Mouse (Mus musculus) kidney, postnatal 36 days (tissue): ENCODE measurements at regions not wholly inside any gene's neighbourhood (a gene's known extent, or its start where the extent isn't known, plus 50 kb on each side); places are given as distances from the start of the nearest gene placed in this dataset.
"Not testable (repeated sequence)": the region's sequence is repeated elsewhere in the genome, so short reads cannot be mapped to it uniquely, and the experiment has no call there.

Experiments used
- DNase-seq, 2 experiments: peaks; one replicate each; pipeline ENCODE4 v3.0.0; 2021 to 2022; ENCODE audit warnings: mixed read lengths in 2 of 2

- no peak for DNase-seq
Measured at GRCm38 (mm10) chr6:37696074-37696473, 166.1 kb downstream of the Akr1d1 start.

DNA sequence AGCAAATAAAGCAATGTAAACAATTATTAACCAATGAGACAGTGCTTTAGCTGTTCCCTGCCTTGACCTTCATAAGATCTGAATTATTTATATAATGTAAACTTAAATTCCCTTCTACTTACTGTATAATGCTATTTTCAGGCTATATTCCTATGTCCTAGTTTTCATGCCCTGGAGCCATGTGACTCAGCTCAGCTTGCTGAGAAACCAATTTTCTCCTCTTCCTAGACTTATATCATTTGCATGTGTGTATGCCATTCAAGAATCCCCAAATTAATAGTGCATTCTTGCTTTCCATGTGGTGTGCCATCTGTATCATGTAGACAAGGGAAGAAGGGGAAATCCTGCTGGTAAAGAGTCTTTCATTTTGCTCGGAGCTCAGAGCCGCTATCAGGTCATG lies 166.7 kb upstream of the Trim24 start:
- no peak for DNase-seq

- peak in 1 of 2 experiments; percentile 43 for DNase-seq
Measured at GRCm38 (mm10) chr6:37705733-37706145, 164.9 kb upstream of the Trim24 start.

GRCm38 (mm10) chr6:37707671-37708070 lies 162.9 kb upstream of the Trim24 start:
- DNase-seq, result not testable (repeated sequence)

GRCm38 (mm10) chr6:37711766-37712165 lies 158.8 kb upstream of the Trim24 start:
- DNase-seq, result no peak

GRCm38 (mm10) chr6:37713411-37713810 lies 157.2 kb upstream of the Trim24 start:
- DNase-seq, result no peak

GRCm38 (mm10) chr6:37714223-37714928 lies 156.2 kb upstream of the Trim24 start:
- peak in 1 of 2 experiments; percentile 20 for DNase-seq

- no peak for DNase-seq
Measured at GRCm38 (mm10) chr6:37721736-37722135, 148.9 kb upstream of the Trim24 start.

GRCm38 (mm10) chr6:37723337-37723736 lies 147.3 kb upstream of the Trim24 start:
- peak in 1 of 2 experiments; percentile 76 for DNase-seq

- DNase-seq, result no peak
Measured at GRCm38 (mm10) chr6:37724240-37724639, 146.4 kb upstream of the Trim24 start.

DNA sequence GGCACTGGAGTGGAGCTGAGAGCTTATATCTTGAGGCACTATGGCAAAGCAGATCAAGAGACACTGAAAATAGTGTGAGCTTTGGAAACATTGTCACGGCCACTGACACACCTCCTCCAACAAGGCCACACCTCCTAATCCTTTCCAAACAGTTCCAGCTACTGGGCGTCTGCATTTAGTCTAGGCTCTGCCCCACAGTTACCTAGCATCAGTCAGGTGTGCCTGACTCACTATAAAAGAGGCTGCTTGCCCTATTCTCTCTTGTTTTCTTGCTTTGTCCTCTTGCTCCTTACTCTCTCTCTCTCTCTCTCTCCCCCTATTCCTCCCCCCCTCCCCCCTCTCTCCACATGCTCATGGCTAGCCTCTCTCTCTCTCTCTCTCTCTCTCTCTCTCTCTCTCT lies 142.0 kb upstream of the Trim24 start:
- no peak for DNase-seq

- no peak for DNase-seq
Measured at GRCm38 (mm10) chr6:37729165-37729564, 141.4 kb upstream of the Trim24 start.

DNA sequence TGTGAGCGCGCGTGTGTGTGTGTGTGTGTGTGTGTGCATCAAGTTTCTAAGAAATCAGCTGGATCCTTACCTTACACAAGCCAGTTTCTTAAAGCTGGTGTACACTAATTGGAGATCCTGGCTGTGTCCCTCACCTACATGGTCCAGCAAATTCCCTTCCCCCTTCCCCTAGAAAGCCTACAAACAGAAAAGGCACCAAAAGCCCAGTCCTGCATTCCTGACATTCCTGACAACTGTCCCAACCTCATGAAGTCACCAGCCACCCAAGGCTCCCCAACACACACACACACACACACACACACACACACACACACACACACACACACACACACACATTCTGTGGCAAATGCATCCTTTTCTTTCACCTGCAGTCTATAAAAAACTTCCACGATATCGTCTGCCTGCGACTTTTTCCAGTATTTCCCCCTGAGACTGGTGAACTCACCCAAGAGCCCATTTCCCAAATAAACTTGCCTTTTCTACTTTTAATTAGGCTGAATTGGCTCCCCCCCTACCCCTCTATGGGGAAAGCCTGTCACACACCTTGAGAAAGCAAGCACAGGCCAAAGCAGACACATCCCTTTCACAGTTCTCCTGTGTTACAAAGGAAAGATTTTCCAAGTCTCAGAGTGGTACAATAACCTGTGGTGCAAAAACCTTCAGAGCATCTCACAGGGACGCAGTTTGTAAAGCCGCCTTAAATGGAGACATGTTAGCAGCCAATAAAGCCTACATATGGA lies 139.9 kb upstream of the Trim24 start:
- DNase-seq, result peak; percentile 36 to 58

DNA sequence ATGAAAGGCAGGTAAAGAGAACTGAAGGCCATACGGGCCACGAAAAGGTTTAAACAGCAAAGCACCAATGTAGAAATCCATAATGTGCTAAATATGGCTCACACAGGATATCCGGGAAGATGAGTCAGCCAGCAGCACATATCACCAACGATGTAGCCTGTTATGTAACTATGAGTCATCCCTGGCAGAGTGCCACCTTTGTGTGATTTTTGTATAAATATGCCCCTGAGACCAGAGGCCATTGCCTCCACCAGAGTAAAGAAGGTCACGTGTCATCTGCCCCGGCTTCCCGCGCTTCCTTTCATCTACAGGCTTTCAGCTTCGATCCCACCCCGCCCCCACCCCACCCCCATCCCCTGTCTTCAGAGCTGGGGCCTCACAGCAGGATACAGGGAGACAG lies 138.2 kb upstream of the Trim24 start:
- DNase-seq, result peak; percentile 88 to 92

DNA sequence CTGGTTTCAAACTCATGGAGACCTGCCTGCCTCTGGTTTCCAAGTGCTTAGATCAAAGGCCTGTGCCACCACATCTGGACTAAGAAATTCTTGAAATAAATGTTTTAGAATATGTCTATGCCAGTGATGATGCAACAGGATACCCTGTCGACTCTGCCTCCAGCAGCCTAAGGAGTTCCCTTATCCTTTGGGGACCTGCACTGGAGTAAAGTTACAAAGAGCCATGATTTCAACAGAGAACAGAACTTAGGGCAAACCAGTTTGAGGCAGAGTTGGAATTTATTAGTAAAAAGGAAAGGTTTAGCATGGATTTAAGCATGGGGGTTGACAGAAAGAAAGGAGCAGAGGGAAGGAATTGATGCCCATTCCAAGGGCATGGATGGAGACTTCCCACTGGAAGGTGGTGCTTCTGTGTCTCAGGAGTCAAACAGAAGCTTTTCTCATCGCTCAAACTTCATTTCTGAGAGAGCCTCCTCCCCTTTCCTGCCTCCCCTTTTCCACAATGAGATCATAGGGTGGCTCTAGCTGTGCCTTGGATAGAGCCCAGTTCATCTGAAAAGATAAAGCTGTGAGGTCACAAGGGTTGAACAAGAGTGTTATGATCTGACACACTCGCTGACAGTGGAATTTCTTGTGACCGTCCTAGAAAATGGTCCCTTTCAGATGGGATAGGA lies 135.2 kb upstream of the Trim24 start:
- DNase-seq, result peak; percentile 26 to 71

GRCm38 (mm10) chr6:37735962-37736297 lies 134.7 kb upstream of the Trim24 start:
- peak; percentile 21 to 62 for DNase-seq

DNA sequence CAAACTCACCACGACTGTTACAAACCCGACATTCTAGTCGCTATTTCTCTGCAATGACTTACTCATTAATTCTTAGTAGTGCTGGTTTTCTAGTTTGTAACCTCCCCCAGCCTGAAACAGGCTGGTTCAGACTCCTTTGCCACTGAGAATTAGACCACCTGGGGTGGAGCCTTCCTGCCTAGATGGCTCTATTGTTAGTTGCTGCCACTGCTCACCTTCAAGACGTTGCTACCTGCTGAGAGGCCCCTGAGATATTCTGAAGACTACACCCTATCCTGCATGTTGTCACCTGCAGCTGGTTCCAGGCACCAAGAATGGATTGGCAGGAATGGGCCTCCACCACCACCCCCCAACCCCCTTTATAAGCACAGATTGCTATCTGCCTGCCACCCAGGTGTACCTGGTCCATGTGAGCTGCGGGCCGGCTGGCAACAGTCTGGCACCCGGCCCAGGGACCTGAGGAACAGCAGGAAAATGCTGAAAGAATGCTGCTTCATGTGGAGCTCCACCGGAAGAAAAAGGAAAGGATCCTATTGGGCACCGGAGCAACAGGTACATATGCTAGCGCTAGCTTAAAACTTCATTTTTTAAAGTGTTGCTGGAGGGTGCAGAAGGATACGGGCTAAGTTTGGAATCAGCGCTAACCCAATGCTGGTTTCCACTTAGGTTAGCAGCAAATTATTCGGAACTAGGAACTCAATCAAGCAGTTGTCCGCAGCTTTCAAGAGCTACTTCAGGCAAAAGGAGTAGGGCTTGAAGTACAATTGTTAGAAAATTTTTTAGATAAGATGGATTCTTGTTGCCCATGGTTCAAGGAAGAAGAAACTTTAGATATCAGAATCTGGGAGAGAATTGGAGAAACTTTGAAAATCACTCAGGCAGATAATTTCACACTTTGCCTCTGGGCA lies 129.4 kb upstream of the Trim24 start:
- DNase-seq, result peak; percentile 57 to 75

- not testable (repeated sequence) for DNase-seq
Measured at GRCm38 (mm10) chr6:37741916-37742315, 128.7 kb upstream of the Trim24 start.

- peak; percentile 36 to 67 for DNase-seq
Measured at GRCm38 (mm10) chr6:37744679-37745078, 125.9 kb upstream of the Trim24 start.

- peak in 1 of 2 experiments; percentile 43 for DNase-seq
Measured at GRCm38 (mm10) chr6:37745393-37746100, 125.1 kb upstream of the Trim24 start.

DNA sequence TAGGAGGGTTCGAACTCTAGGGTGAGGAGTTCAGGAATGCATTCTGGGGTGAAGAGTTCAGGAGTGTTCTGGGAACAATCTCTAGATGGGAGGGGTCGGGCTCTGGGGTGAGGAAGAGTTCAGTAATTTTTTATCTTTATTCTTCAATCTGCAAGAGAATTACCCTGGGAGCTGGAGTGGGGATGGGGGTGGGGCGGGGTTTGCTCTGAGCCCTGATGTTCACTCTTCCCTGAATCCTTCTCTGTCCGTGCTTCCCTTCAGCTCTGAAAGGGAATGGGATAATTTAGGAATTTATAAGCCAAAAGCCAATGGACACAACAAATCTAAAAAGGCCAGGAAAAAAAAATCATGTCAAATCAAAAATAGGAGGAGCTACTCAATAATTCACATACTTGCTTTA lies 122.8 kb upstream of the Trim24 start:
- DNase-seq, result not testable (repeated sequence)
